Mouse (Mus musculus) right cerebral cortex, postnatal 10 days (tissue): ENCODE results near the gene Prkg1.
"Not testable (repeated sequence)": the region's sequence is repeated elsewhere in the genome, so short reads cannot be mapped to it uniquely, and the experiment has no call there.

Source experiments
- DNase-seq, 2 experiments: peaks; one replicate each; pipeline ENCODE4 v3.0.0; 2021; ENCODE audit warnings: low spot score in 2 of 2

Prkg1 gene

GRCm38 (mm10) chr19:31329893-31330292 is 434.9 kb downstream of the Prkg1 start:
- DNase-seq = no peak

- DNase-seq = no peak
Observed at GRCm38 (mm10) chr19:31304760-31305159, 460.1 kb downstream of the Prkg1 start.

GRCm38 (mm10) chr19:31291231-31291630 is 473.6 kb downstream of the Prkg1 start:
- DNase-seq = no peak

GRCm38 (mm10) chr19:31284581-31284980 is 480.3 kb downstream of the Prkg1 start:
- DNase-seq = no peak

GRCm38 (mm10) chr19:31284126-31284525 is 480.7 kb downstream of the Prkg1 start:
- no peak for DNase-seq

- DNase-seq = no peak
Observed at GRCm38 (mm10) chr19:31283617-31284016, 481.2 kb downstream of the Prkg1 start.

- peak; percentile 35 to 57 for DNase-seq
Observed at GRCm38 (mm10) chr19:31279797-31280486, 484.9 kb downstream of the Prkg1 start.

GRCm38 (mm10) chr19:31262438-31262837 is 502.4 kb downstream of the Prkg1 start:
- no peak for DNase-seq

GRCm38 (mm10) chr19:31260494-31260893 is 504.3 kb downstream of the Prkg1 start:
- no peak for DNase-seq

GRCm38 (mm10) chr19:31255780-31256179 is 509.1 kb downstream of the Prkg1 start:
- DNase-seq = no peak

GRCm38 (mm10) chr19:31232410-31232809 is 532.4 kb downstream of the Prkg1 start:
- peak; percentile 25 to 30 for DNase-seq

GRCm38 (mm10) chr19:31228385-31228784 is 536.4 kb downstream of the Prkg1 start:
- DNase-seq = no peak

GRCm38 (mm10) chr19:31223457-31223856 is 541.4 kb downstream of the Prkg1 start:
- no peak for DNase-seq

- DNase-seq = not testable (repeated sequence)
Observed at GRCm38 (mm10) chr19:31219261-31219660, 545.6 kb downstream of the Prkg1 start.

GRCm38 (mm10) chr19:31210850-31211249 is 554.0 kb downstream of the Prkg1 start:
- DNase-seq = no peak

- no peak for DNase-seq
Observed at GRCm38 (mm10) chr19:31210449-31210848, 554.4 kb downstream of the Prkg1 start.

- no peak for DNase-seq
Observed at GRCm38 (mm10) chr19:31199583-31199982, 565.2 kb downstream of the Prkg1 start.

GRCm38 (mm10) chr19:31198461-31198860 is 566.4 kb downstream of the Prkg1 start:
- DNase-seq = no peak

GRCm38 (mm10) chr19:31197076-31197475 is 567.8 kb downstream of the Prkg1 start:
- DNase-seq = no peak

GRCm38 (mm10) chr19:31188559-31189218 is 576.1 kb downstream of the Prkg1 start:
- no peak for DNase-seq

- DNase-seq = peak; percentile 60 to 85
Observed at GRCm38 (mm10) chr19:31180757-31181156, 584.1 kb downstream of the Prkg1 start.

- DNase-seq = no peak
Observed at GRCm38 (mm10) chr19:31177279-31177922, 587.4 kb downstream of the Prkg1 start.

GRCm38 (mm10) chr19:31170985-31171384 is 593.8 kb downstream of the Prkg1 start:
- no peak for DNase-seq
